Mouse (Mus musculus): ENCODE measurements around the gene Olfr738.

The Olfr738 gene

DNA sequence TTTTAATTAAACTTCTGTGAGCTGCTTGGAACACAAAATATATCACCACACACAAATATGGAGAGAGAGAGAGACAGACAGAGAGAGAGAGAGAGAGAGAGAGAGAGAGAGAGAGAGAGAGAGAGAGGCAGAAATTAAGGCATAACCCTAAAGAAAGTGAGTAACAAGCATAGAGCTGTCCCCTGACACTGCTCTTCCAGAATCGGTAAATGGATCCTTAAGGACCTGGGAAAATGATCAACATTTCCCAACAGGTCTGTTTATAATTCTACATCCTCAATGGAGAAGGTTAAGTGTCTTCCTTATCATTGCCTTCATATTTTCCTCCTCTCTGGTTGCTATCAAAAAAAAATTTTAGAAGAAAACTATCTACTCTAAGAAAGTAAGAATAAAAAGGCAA, at the start of gene Olfr738:
Olfr738 (plus strand) TSS at position 301 of the 400 bp plus-strand sequence.
- no peak for DNase-seq (ENCODE audit: low read depth, low spot score)

DNA sequence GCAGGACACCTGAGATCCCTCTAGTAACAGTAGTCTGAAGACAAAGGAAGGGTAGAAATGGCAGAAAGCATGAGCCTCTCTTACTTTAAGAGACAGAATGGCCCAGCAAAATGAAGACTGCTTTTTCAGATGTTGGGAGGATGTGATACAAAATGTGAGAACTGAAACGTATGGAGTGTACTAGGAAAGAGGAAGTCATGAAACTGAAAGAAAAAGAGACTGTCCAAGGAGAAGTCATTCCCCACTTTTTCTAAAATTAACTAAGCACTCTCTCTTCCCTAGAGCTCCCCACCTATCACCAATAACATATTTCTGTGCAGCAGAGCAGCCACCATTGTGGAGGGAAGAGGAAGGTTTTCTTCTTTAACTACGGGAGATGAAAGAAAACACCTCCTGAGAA, 49.8 kb upstream of the Olfr738 start, which contains the start of gene Tlr11:
Tlr11 (plus strand) TSS at position 322 of the 400 bp plus-strand sequence.
- no peak for DNase-seq (ENCODE audit: low read depth, low spot score)

DNA sequence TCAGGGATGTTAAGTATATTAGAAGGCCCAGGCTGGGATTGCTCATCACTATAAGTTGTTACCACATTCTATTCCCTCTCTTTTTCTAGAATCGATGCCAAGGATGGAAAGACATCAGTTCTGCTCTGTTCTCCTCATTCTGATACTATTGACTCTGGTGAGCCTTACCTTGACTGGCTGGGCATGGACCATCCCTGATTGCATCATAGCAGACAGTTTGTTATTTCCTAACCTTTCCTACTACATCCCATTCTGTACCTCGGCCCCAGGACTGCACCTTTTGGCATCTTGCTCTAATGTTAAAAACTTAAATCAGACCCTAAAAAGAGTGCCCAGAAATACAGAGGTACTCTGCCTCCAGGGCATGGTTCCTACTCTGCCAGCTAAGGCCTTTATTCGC, 46.9 kb upstream of the Olfr738 start:
- DNase-seq (ENCODE audit: low read depth, low spot score), result no peak

DNA sequence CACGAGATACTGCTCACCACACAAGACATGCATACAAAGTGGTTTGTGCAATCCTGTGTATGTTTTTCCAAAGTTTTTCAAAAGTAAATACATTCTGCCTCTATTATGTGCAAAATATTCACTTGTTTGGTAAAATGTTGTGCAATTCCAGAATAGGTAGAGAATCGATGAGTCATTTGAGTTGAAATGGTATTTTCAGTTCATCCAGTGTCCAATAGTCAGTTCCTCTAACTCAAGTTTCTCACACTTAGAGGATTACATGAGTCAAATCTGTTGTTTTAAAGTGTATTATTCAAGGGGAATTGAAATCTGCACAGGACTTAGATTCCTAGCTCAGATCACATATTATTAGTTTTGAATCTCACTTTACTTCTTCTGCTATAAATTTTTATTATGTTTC, 43.8 kb upstream of the Olfr738 start:
- no peak for DNase-seq (ENCODE audit: low read depth, low spot score)

DNA sequence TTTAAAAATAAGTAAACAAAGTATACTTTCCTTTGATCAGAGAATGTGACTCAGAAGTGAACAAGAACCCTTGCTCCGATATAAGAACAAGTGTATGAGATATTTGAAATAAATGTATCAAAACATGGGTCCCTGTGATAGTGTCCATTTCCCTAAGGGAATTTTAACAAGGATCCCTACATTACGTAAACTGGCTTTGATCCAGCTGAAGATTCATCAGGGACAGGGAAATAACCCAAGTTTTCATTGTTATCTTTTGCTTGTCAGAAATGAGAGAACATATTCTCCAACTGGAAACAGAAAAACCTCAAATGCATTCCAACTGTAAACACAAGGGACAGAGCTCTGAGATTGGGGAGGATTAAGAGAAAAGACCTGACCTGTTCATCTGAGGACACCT, 26.5 kb upstream of the Olfr738 start, which contains the start of gene Olfr736:
Olfr736 (plus strand) TSS at position 301 of the 400 bp plus-strand sequence.
- no peak for DNase-seq (ENCODE audit: low read depth, low spot score)

DNA sequence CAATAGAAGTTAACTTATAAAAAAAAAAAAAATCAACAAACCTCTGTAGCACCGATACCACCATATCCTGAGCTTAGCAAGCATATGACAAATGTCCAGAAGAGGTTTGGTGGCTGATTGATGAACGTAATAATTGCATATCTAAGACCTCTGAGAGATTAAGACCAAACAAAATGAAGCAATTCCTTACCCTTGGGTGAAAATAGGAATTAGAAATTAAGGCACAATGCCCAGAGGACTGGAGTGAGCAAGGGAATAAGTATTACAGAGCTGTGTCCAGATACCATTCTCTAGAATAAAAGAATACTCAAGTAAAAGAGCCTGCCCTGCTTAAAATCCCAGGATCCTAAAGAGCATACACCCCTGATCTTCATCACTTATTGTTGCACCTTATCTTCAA, 11.0 kb downstream of the Olfr738 start, which contains the start of gene Olfr739:
Olfr739 (plus strand) TSS at position 301 of the 400 bp plus-strand sequence.
- no peak for DNase-seq (ENCODE audit: low read depth, low spot score)

DNA sequence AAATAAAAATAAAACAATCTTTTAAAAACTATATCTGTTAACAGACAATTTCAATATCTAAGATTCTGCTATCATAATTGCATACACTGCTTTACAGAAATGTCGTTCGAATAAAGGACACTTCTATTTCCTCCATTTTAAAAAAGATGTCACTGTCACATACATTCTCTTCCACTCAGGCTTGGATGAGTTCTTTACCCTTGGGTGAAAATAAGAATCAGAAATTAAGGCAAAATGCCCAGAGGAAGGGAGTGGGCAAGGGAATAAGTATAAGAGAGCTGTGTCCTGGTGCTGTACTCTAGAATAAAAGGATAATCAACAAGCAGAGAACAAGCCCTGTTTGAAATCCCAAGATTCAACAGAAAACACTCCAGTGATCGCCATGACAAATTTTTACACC, 37.9 kb downstream of the Olfr738 start, which contains the start of gene Olfr740:
Olfr740 (plus strand) TSS at position 301 of the 400 bp plus-strand sequence.
- no peak for DNase-seq (ENCODE audit: low read depth, low spot score)
